Mouse (Mus musculus) layer of hippocampus, postnatal 25 days (tissue): Measurements from ENCODE around the gene Trim61. TPM values are rescaled to one million over a fixed set of nuclear protein-coding genes. Genes with fewer than 3 reads are reported as not detected.

Experiments
- DNase-seq, 2 experiments: peaks; one replicate each; pipeline ENCODE4 v3.0.0; 2022; ENCODE audit warnings: mixed read lengths in 2 of 2, low spot score in 1 of 2; ENCODE audit errors: extremely low spot score in 1 of 2
- total RNA-seq, 2 experiments: library from RNA; stranded (reverse); gene quantifications; 2 replicates each; pipeline ENCODE4 v1.2.3; 2021

Gene Trim61
- total RNA-seq, 2 experiments from 2014 or later: not detected

DNA sequence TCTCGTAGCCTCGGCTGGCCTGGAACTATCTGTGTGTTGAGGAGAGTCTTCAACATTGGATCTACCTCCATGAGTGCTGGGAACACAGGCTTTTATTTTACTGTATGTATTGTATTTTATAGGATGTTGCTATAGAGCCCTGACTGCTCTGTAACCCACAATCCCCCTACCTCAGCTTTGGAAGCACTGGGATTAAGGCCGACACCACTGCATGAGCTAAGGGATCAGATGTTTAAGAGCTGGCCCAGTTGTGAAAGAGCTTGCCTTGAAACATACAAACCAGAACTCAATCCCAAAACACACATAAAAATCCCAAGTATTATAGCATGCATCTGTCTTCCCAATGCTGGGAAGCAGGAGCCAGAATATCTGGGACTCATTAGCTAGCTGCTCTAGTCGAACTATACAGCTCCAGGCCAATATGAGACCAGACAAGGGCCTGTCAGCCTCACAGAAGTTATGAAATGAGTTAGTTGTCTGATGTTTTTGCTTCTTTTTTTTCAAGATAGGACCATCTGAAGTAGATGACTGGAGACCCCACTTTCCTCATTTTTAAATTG, 19.4 kb downstream of the Trim61 start:
- DNase-seq: no peak

DNA sequence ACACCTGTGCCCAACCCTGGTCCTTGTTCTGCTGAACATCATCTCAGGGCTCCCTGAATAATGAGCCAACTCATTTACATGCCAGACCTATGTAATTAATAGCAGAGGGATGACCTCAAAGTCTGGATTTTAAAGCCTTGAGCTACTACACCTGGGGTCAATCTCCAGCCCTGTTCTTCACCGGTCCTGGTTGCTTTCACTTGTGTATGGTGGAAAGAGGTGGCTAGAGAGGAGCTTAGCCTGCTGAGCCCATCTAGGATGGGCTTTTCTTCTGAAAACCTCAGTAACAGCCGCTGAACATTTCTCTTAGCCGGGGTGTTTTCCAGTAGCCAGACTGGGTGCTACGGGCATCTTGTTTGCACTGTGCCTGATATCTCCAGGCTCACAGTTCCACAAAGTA, 30.6 kb downstream of the Trim61 start, which contains the start of gene Trim75:
Gene Trim75 (minus strand): TSS at position 101 of the 400 bp plus-strand sequence.
- DNase-seq: no peak

DNA sequence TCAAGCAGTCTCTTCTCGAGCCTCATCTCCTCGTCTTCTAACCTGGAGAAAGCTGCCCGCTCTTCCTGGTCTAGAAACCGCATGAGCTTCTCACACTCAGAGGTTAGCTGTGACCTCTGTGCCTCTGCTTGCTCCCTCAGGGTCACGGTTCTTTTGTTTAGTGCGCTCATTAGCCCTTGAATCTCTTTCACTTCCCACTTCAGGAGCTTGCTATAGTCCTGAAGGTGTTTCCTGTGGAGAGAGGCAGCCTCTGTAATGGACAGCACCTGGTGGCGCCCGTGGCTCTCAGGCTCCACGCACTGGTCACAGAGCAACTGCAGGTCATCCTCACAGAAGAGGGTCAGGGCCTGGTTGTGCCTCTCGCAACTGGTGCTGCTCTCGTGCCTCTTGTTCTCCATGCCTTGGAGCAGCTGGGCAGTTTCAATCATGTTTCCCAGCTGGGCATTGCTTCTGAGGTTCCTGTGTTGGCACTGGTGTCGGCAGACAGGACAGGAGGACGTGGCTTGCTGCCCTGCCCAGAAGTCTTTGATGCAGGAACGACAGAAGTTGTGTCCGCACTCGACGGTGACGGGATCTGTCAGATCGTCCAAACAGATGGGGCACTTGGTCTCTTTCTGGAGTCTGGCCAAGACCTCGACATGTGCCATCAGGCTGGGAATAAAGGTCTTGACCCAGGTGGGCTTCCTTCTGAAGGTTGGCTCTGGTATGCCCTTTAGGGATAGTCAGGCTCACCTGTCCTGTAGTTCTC, 35.0 kb downstream of the Trim61 start:
- no peak for DNase-seq

Other genes with a start within 250 kb of the Trim61 start
- 100 to 1,000 TPM; 266 to 309 TPM for gene Klhl2, start 168.5 kb downstream of the Trim61 start, total RNA-seq
- 10 to 100 TPM; 21.6 to 22.5 TPM for gene Tmem192, start 71.3 kb downstream of the Trim61 start, total RNA-seq
- gene Trim75, start 30.7 kb downstream of the Trim61 start, total RNA-seq: not detected
- gene Trim60, start 61 bp upstream of the Trim61 start, total RNA-seq: not detected
- under 1 TPM in 1 of 2 experiments, not detected in 1; 0.66 TPM for gene Apela, start 18.8 kb upstream of the Trim61 start, total RNA-seq
- not detected for gene Gm10663, start 56.5 kb upstream of the Trim61 start, total RNA-seq
- not detected for gene BC030870, start 111.0 kb upstream of the Trim61 start, total RNA-seq